Mouse (Mus musculus): ENCODE measurements around the gene Upf2. TPM values are rescaled to one million over a fixed set of nuclear protein-coding genes. Genes with fewer than 3 reads are reported as not detected.

Gene Upf2
- total and polyA plus RNA-seq, 3 experiments: 2.9 to 16.7 (median 16.2) TPM

DNA sequence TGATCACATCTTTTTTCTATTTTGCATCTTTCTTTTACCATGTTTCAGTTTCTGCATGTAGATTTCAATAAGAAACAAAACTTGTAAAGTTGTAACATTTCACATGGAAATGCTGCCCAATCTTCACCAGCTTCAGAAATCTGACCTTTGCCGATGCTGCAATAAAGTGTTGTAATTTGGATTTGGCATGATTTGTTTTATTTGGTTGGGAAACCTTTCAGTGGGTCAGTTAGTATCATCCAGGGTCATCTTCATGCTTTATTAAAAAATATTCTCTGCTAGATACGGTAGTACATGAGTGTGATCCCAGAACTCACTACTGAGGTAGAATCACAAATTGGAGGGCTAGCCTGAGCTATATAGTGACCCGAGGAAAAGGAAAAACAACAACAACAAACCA is 105.2 kb downstream of the Upf2 start:
- intact Hi-C loops (cut with DNase I): no loop called here
- Histone ChIP-seq H3K9ac (ENCODE audit: low read depth, low read length) (no peak overlapping the region), H3K79me2 (replicated peaks; ENCODE audit: control insufficient read depth, insufficient read depth, low read length) (no peaks in the 10 kb centered on the region), H3K4me3 (no peak overlapping the region), H3K36me3 (ENCODE audit: control insufficient read depth, insufficient read depth, low read length) (no peaks in the 10 kb centered on the region; the same call in 1 of the 2 replicates), H3K4me1 (ENCODE audit: control insufficient read depth, insufficient read depth, low read length) (no peaks in the 10 kb centered on the region), H3K27ac (no peak overlapping the region), H3K27me3 (ENCODE audit: control insufficient read depth, insufficient read depth, low read length) (no peaks in the 10 kb centered on the region)
- TF ChIP-seq CTCF (IDR thresholded peaks at IDR 0.05): no peak
- no peak for TF ChIP-seq POLR2A (IDR thresholded peaks at IDR 0.05; ENCODE audit: insufficient read depth, low read depth, low read length)
- TF ChIP-seq EP300 (IDR thresholded peaks at IDR 0.05; ENCODE audit: insufficient read depth, low read depth, low read length): no peak
- no peak for DNase-seq
- WGBS: 89% methylated on average over 3 of the region's 3 CpGs

DNA sequence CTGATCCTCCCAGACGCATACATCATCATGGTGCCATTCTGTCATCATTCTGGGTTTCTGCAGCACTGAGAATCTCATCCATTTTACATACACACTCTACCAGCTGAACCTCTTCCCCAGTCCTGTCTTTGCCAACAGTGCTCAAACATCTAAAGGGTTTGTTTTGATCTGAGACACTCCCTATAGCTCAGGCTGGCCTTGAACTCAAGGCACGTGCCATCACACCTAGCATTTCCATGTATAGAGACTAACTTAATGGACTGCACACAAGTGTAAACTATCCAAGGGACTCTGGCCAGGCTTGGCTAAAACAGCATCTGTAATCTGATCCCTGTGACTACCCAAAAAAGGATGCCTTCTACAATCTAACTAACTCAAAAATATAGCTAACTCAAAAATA is 108.0 kb downstream of the Upf2 start:
- TF ChIP-seq EP300 (IDR thresholded peaks at IDR 0.05; ENCODE audit: insufficient read depth, low read depth, low read length) (no peak), CTCF (IDR thresholded peaks at IDR 0.05) (no peak), POLR2A (IDR thresholded peaks at IDR 0.05; ENCODE audit: insufficient read depth, low read depth, low read length) (no peak)
- intact Hi-C loops (cut with DNase I): no loop called here
- Histone ChIP-seq H3K4me1 (ENCODE audit: control insufficient read depth, insufficient read depth, low read length) (no peaks in the 10 kb centered on the region), H3K36me3 (ENCODE audit: control insufficient read depth, insufficient read depth, low read length) (no peaks in the 10 kb centered on the region; the same call in 1 of the 2 replicates), H3K4me3 (no peak overlapping the region), H3K27me3 (ENCODE audit: control insufficient read depth, insufficient read depth, low read length) (no peaks in the 10 kb centered on the region), H3K27ac (no peak overlapping the region), H3K79me2 (replicated peaks; ENCODE audit: control insufficient read depth, insufficient read depth, low read length) (no peaks in the 10 kb centered on the region), H3K9ac (ENCODE audit: low read depth, low read length) (no peak overlapping the region)
- DNase-seq: no peak
- WGBS: 88% methylated on average over 2 of the region's 2 CpGs

DNA sequence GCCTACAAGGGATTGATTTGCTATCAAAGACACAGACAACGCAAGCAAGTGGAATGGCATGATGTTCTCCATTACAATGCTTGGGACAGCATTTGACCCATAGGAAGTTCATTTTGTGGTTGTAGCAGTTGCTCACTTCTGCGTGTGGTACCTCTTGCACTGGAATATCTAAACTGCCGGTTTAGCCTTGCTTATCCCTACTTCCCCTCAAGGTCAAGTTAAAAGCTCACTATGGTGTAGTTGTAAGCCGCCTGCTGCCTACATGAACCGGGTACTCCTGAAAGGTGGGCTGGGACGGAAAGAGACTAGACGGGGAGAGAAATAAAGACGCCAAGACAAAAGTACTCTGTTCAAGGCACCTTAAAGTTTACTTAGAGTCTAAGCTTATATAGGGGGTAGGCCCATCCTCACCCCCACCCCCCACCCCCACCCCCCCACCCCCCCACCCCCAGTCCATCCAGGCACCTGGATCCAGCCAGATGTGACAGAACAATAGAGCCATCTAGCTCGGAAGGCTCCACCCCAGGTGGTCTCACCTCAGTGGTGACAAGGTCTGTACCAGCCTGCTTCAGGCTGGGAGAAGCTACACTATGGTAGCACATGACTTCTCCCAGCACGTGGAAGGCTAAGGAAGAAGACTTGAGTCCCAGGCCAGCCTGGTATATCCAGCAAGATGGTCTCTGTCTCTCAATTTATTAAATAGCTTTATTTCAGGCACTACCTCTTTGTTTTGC is 109.0 kb downstream of the Upf2 start:
- TF ChIP-seq CTCF (IDR thresholded peaks at IDR 0.05): no peak
- no peak overlapping the region for H3K4me3 ChIP-seq
- intact Hi-C loops (cut with DNase I): no loop called here
- no peaks in the 10 kb centered on the region; the same call in 1 of the 2 replicates for H3K36me3 ChIP-seq (ENCODE audit: control insufficient read depth, insufficient read depth, low read length)
- no peak overlapping the region for H3K27ac ChIP-seq
- H3K9ac ChIP-seq (ENCODE audit: low read depth, low read length): no peak overlapping the region
- DNase-seq: no peak
- 78% methylated on average over 10 of the region's 10 CpGs for WGBS
- H3K4me1 ChIP-seq (ENCODE audit: control insufficient read depth, insufficient read depth, low read length): no peaks in the 10 kb centered on the region
- H3K27me3 ChIP-seq (ENCODE audit: control insufficient read depth, insufficient read depth, low read length): no peaks in the 10 kb centered on the region
- no peaks in the 10 kb centered on the region for H3K79me2 ChIP-seq (replicated peaks; ENCODE audit: control insufficient read depth, insufficient read depth, low read length)

DNA sequence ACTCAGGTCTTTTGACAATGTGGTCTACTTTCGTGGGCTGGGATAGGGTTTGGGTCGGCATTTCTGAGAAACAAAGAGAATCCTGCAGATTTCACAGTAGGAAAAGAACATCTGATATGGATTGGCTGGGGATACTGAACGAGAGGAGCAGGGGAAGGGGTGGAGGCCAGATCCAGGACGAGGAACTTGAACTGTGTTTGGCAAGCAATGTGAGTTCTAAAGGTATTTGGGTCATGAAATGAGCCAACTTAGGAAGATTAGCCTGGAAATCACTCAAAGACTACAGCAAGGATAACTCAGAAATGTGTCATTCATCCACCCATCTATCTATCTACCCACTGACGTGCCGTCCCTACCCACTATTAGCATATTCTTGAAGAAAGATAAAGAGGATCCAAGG is 116.1 kb downstream of the Upf2 start:
- H3K27ac ChIP-seq: no peak overlapping the region
- intact Hi-C loops (cut with DNase I): no loop called here
- no peak for DNase-seq
- WGBS: 70% methylated on average over 6 of the region's 6 CpGs
- H3K4me3 ChIP-seq: no peak overlapping the region
- no peaks in the 10 kb centered on the region for H3K27me3 ChIP-seq (ENCODE audit: control insufficient read depth, insufficient read depth, low read length)
- TF ChIP-seq EP300 (IDR thresholded peaks at IDR 0.05; ENCODE audit: insufficient read depth, low read depth, low read length) (no peak), POLR2A (IDR thresholded peaks at IDR 0.05; ENCODE audit: insufficient read depth, low read depth, low read length) (no peak), CTCF (IDR thresholded peaks at IDR 0.05) (no peak)
- no peak overlapping the region for H3K9ac ChIP-seq (ENCODE audit: low read depth, low read length)
- 0 out of 2 replicates have a peak, but pooled peaks cover 1% of the 10 kb centered on the region for H3K4me1 ChIP-seq (ENCODE audit: control insufficient read depth, insufficient read depth, low read length)
- no peaks in the 10 kb centered on the region for H3K36me3 ChIP-seq (ENCODE audit: control insufficient read depth, insufficient read depth, low read length)
- H3K79me2 ChIP-seq (replicated peaks; ENCODE audit: control insufficient read depth, insufficient read depth, low read length): no peaks in the 10 kb centered on the region

DNA sequence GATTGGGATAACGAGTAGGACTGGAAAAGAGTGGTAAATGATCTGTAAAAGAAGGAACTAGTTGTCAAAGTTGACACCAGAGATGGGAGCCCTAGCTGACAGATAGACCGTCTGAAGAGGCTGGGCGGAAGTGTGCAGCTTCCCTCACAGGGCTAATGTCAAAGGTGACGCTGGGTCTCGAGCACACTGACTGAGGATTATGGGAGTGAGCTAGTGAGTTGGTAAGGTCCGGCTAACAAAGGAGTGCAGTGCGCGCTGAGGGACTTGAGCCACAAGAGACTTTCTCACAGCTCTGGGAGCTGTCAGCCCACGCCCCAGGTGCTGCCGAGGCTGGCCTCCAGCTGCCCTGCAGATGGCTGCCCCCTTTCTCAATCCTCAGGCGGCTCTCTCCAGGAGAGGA is 119.7 kb downstream of the Upf2 start:
- no peak for TF ChIP-seq EP300 (IDR thresholded peaks at IDR 0.05; ENCODE audit: insufficient read depth, low read depth, low read length)
- TF ChIP-seq CTCF (IDR thresholded peaks at IDR 0.05): no peak
- TF ChIP-seq POLR2A (IDR thresholded peaks at IDR 0.05; ENCODE audit: insufficient read depth, low read depth, low read length): no peak
- WGBS: 66% methylated on average over 11 of the region's 11 CpGs
- Histone ChIP-seq H3K79me2 (replicated peaks; ENCODE audit: control insufficient read depth, insufficient read depth, low read length) (no peaks in the 10 kb centered on the region), H3K27me3 (ENCODE audit: control insufficient read depth, insufficient read depth, low read length) (no peaks in the 10 kb centered on the region), H3K36me3 (ENCODE audit: control insufficient read depth, insufficient read depth, low read length) (no peaks in the 10 kb centered on the region), H3K4me3 (no peak overlapping the region), H3K4me1 (ENCODE audit: control insufficient read depth, insufficient read depth, low read length) (0 out of 2 replicates have a peak, but pooled peaks cover 1% of the 10 kb centered on the region), H3K27ac (no peak overlapping the region), H3K9ac (ENCODE audit: low read depth, low read length) (no peak overlapping the region)
- intact Hi-C loops (cut with DNase I): no loop called here
- DNase-seq: no peak

DNA sequence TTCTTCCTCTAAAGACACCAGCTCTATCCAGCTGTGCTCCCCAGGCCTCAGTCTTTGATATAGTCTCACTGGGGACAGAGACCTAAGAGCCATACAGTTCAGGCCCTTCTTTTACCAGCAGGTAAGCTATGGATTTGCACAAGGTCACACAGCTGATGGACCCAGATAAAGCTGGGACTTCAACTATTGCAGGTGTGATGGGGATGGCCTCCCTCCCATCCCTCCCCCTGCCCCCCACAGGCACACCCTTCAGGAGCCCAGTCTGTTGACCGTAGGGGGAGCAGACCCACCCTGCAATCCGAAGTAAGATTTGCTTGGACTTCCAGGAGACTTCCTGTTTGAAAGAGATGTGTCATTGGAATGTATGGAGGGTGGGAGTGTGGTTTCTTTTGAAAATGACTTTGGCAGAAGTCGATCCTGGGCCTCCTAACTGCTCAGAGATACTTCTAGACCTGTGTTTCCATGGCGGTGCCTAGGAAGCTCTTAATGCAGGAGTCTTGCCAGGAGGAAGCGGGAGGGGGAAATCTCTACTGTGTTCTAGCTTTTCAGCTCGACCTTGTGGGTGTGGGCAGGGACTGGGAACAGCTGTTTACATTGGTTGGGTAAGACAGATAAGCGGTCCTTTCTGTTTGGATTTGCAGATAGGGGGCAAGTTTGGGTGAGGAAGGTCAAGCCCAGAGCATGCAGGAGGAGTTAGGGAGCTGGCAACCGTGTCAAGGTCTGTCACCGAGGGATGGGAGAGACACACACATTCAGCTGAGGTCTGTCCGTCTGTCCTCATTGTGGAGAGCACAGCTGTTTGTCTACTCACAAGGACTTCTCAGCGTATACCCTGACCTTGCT is 120.5 kb downstream of the Upf2 start:
- H3K36me3 ChIP-seq (ENCODE audit: control insufficient read depth, insufficient read depth, low read length): no peaks in the 10 kb centered on the region
- peak in 1 of 2 experiments; percentile 24 for DNase-seq
- intact Hi-C loops (cut with DNase I): no loop called here
- no peaks in the 10 kb centered on the region for H3K79me2 ChIP-seq (replicated peaks; ENCODE audit: control insufficient read depth, insufficient read depth, low read length)
- 36% methylated on average over 11 of the region's 11 CpGs for WGBS
- no peak overlapping the region for H3K9ac ChIP-seq (ENCODE audit: low read depth, low read length)
- no peak for TF ChIP-seq CTCF (IDR thresholded peaks at IDR 0.05)
- TF ChIP-seq POLR2A (IDR thresholded peaks at IDR 0.05; ENCODE audit: insufficient read depth, low read depth, low read length): no peak
- no peak for TF ChIP-seq EP300 (IDR thresholded peaks at IDR 0.05; ENCODE audit: insufficient read depth, low read depth, low read length)
- H3K27me3 ChIP-seq (ENCODE audit: control insufficient read depth, insufficient read depth, low read length): no peaks in the 10 kb centered on the region
- H3K27ac ChIP-seq: no peak overlapping the region
- H3K4me3 ChIP-seq: no peak overlapping the region
- H3K4me1 ChIP-seq (ENCODE audit: control insufficient read depth, insufficient read depth, low read length): 0 out of 2 replicates have a peak, but pooled peaks cover 1% of the 10 kb centered on the region

All from heart, adult 2 months (tissue).